Mouse (Mus musculus) MEL (cell line): ENCODE data around the gene Ust. TPM values are rescaled to one million over a fixed set of nuclear protein-coding genes. Genes with fewer than 3 reads are reported as not detected.

Experiments
- DNase-seq: peaks from one replicate; pipeline ENCODE4 v3.0.0; 2011; ENCODE audit warnings: low read depth, low spot score
- H3K27ac ChIP-seq: 2 replicates; pipeline ENCODE4 v1.5.1; 2012; ENCODE audit warnings: low read depth, mild to moderate bottlenecking, control low read depth, low read length, moderate library complexity; ENCODE audit not compliant: control insufficient read depth
- H3K27me3 ChIP-seq, 2 experiments: fragments of 150-350 bp in 1 of 2; sonication (generic) in 1 of 2; 2 replicates each; pipeline ENCODE4 v1.6.1; 2012; ENCODE audit warnings: low read length in 2 of 2, mild to moderate bottlenecking in 2 of 2, improper control_type of control experiment in 1 of 2, moderate library complexity in 1 of 2; ENCODE audit not compliant: insufficient read depth in 2 of 2, control insufficient read depth in 1 of 2
- H3K36me3 ChIP-seq, 2 experiments: 2 replicates each; pipeline ENCODE4 v1.6.1; 2012 to 2014; ENCODE audit warnings: low read length in 2 of 2, improper control_type of control experiment in 1 of 2, inconsistent platforms in 1 of 2, mild to moderate bottlenecking in 1 of 2; ENCODE audit not compliant: insufficient read depth in 2 of 2, control insufficient read depth in 1 of 2
- H3K4me1 ChIP-seq, 2 experiments: fragments of 150-350 bp in 1 of 2; sonication (generic) in 1 of 2; 2 replicates each; pipeline ENCODE4 v1.6.1; 2012; ENCODE audit warnings: low read length in 2 of 2, improper control_type of control experiment in 1 of 2, mild to moderate bottlenecking in 1 of 2; ENCODE audit not compliant: insufficient read depth in 2 of 2, control insufficient read depth in 1 of 2
- H3K4me3 ChIP-seq, 2 experiments: fragments of 150-350 bp in 1 of 2; sonication (generic) in 1 of 2; 2 replicates each; pipeline ENCODE4 v1.5.1; 2012; ENCODE audit warnings: low read depth in 2 of 2, low read length in 2 of 2, mild to moderate bottlenecking in 2 of 2, moderate library complexity in 2 of 2, control low read depth in 1 of 2, improper control_type of control experiment in 1 of 2; ENCODE audit not compliant: control insufficient read depth in 1 of 2, insufficient read depth in 1 of 2
- H3K79me2 ChIP-seq: 2 replicates; pipeline ENCODE4 v1.6.1; 2012; ENCODE audit warnings: mild to moderate bottlenecking, low read length, moderate library complexity; ENCODE audit not compliant: control insufficient read depth, poor library complexity, insufficient read depth
- H3K9ac ChIP-seq: 2 replicates; pipeline ENCODE4 v1.6.1; 2012; ENCODE audit warnings: low read depth, mild to moderate bottlenecking, control low read depth, low read length, moderate library complexity; ENCODE audit not compliant: control insufficient read depth, poor library complexity, severe bottlenecking
- H3K9me3 ChIP-seq: fragments of 150-350 bp; sonication (generic); replicated peaks from 2 replicates; pipeline ENCODE4 v1.6.1; 2012; ENCODE audit warnings: mild to moderate bottlenecking, low read length, improper control_type of control experiment, moderate library complexity; ENCODE audit not compliant: insufficient read depth
- E2F4 ChIP-seq: IDR thresholded peaks from 2 replicates; pipeline ENCODE4 v1.6.1; 2011; ENCODE audit warnings: low read depth, low read length, improper control_type of control experiment, borderline replicate concordance
- EP300 ChIP-seq, 2 experiments: IDR thresholded peaks; 2 replicates each; pipeline ENCODE4 v1.6.1; 2011; ENCODE audit warnings: improper control_type of control experiment in 2 of 2, low read length in 2 of 2, low read depth in 1 of 2, mild to moderate bottlenecking in 1 of 2
- GABPA ChIP-seq: IDR thresholded peaks from 2 replicates; pipeline ENCODE4 v1.6.1; 2012; ENCODE audit warnings: low read depth, mild to moderate bottlenecking, inconsistent platforms, low read length, improper control_type of control experiment, moderate library complexity
- GATA1 ChIP-seq: IDR thresholded peaks from 2 replicates; pipeline ENCODE4 v1.6.1; 2011; ENCODE audit warnings: low read depth, low read length, improper control_type of control experiment
- HCFC1 ChIP-seq: IDR thresholded peaks from 2 replicates; pipeline ENCODE4 v1.6.1; 2012; ENCODE audit warnings: low read depth, mild to moderate bottlenecking, inconsistent platforms, low read length, improper control_type of control experiment, moderate library complexity
- JUND ChIP-seq: IDR thresholded peaks from 2 replicates; pipeline ENCODE4 v1.6.1; 2011; ENCODE audit warnings: low read depth, mild to moderate bottlenecking, improper control_type of control experiment, low read length
- KAT2A ChIP-seq: conservative IDR thresholded peaks from 2 replicates; pipeline ENCODE4 v1.6.1; 2012; ENCODE audit warnings: low read depth, low read length, improper control_type of control experiment, inconsistent platforms
- MAFK ChIP-seq: IDR thresholded peaks from 2 replicates; pipeline ENCODE4 v1.6.1; 2011; ENCODE audit warnings: low read depth, mild to moderate bottlenecking, low read length, improper control_type of control experiment, borderline replicate concordance
- MEF2A ChIP-seq: IDR thresholded peaks from 2 replicates; pipeline ENCODE4 v1.6.1; 2014; ENCODE audit warnings: low read depth, mild to moderate bottlenecking, inconsistent platforms, low read length, improper control_type of control experiment; ENCODE audit not compliant: poor library complexity, insufficient replicate concordance, severe bottlenecking; ENCODE audit errors: extremely low read depth
- MXI1 ChIP-seq: IDR thresholded peaks from 2 replicates; pipeline ENCODE4 v1.6.1; 2011; ENCODE audit warnings: mild to moderate bottlenecking, low read depth, low read length, improper control_type of control experiment
- MYB ChIP-seq: IDR thresholded peaks from 2 replicates; pipeline ENCODE4 v1.6.1; 2011; ENCODE audit warnings: mild to moderate bottlenecking, low read depth, low read length, improper control_type of control experiment
- MYC ChIP-seq: IDR thresholded peaks from 2 replicates; pipeline ENCODE4 v1.6.1; 2011; ENCODE audit warnings: low read depth, mild to moderate bottlenecking, low read length, improper control_type of control experiment, moderate library complexity
- NELFE ChIP-seq: IDR thresholded peaks from 2 replicates; pipeline ENCODE4 v1.6.1; 2011; ENCODE audit warnings: low read depth, low read length, improper control_type of control experiment
- POLR2A ChIP-seq, 2 experiments: IDR thresholded peaks; 2 replicates each; pipeline ENCODE4 v1.6.1; 2011 to 2012; ENCODE audit warnings: low read length in 2 of 2, mild to moderate bottlenecking in 2 of 2, control low read depth in 1 of 2, improper control_type of control experiment in 1 of 2, low read depth in 1 of 2, moderate library complexity in 1 of 2; ENCODE audit not compliant: control insufficient read depth in 1 of 2, insufficient read depth in 1 of 2, poor library complexity in 1 of 2
- POLR2AphosphoS2 ChIP-seq: IDR thresholded peaks from 2 replicates; pipeline ENCODE4 v1.6.1; 2011; ENCODE audit warnings: low read length, improper control_type of control experiment
- SIN3A ChIP-seq: IDR thresholded peaks from 2 replicates; pipeline ENCODE4 v1.6.1; 2012; ENCODE audit warnings: low read length, improper control_type of control experiment, inconsistent platforms
- SMC3 ChIP-seq: IDR thresholded peaks from 2 replicates; pipeline ENCODE4 v1.6.1; 2011; ENCODE audit warnings: low read depth, low read length, improper control_type of control experiment
- TAL1 ChIP-seq: IDR thresholded peaks from 2 replicates; pipeline ENCODE4 v1.6.1; 2012; ENCODE audit warnings: mild to moderate bottlenecking, inconsistent platforms, low read length, moderate library complexity, mixed read lengths
- TBP ChIP-seq: IDR thresholded peaks from 2 replicates; pipeline ENCODE4 v1.8.0; 2011; ENCODE audit warnings: low read depth, low read length, improper control_type of control experiment
- USF1 ChIP-seq: IDR thresholded peaks from 2 replicates; pipeline ENCODE4 v1.6.1; 2014; ENCODE audit warnings: low read depth, mild to moderate bottlenecking, inconsistent platforms, low read length, improper control_type of control experiment, moderate library complexity
- ZKSCAN1 ChIP-seq: IDR thresholded peaks from 2 replicates; pipeline ENCODE4 v1.6.1; 2012; ENCODE audit warnings: low read depth, mild to moderate bottlenecking, inconsistent platforms, low read length, improper control_type of control experiment, moderate library complexity
- ZMIZ1 ChIP-seq: IDR thresholded peaks from 2 replicates; pipeline ENCODE4 v1.6.1; 2012; ENCODE audit warnings: low read depth, mild to moderate bottlenecking, inconsistent platforms, low read length, improper control_type of control experiment, moderate library complexity
- ZNF384 ChIP-seq: IDR thresholded peaks from 2 replicates; pipeline ENCODE4 v1.6.1; 2012; ENCODE audit warnings: low read depth, mild to moderate bottlenecking, inconsistent platforms, low read length, improper control_type of control experiment
- polyA plus RNA-seq, 2 experiments: library from polyadenylated mRNA; stranded (reverse) in 1 of 2; unstranded in 1 of 2; fragments of >175 nt in 1 of 2; fragments of >200 nt in 1 of 2; gene quantifications; 2 replicates each; pipeline versions ENCODE4 v1.2.1 to v1.2.4; 2012; ENCODE audit warnings: low replicate concordance in 2 of 2, low read depth in 1 of 2; ENCODE audit not compliant: insufficient read length in 2 of 2, insufficient read depth in 1 of 2, missing spikeins in 1 of 2
- total RNA-seq: library from RNA; depleted of rRNA; stranded (reverse); fragments of 300-350 nt; gene quantifications from 2 replicates; pipeline ENCODE4 v1.2.3, GENCODE M21; 2012

Gene Ust
- total and polyA plus RNA-seq, 3 experiments = not detected

DNA sequence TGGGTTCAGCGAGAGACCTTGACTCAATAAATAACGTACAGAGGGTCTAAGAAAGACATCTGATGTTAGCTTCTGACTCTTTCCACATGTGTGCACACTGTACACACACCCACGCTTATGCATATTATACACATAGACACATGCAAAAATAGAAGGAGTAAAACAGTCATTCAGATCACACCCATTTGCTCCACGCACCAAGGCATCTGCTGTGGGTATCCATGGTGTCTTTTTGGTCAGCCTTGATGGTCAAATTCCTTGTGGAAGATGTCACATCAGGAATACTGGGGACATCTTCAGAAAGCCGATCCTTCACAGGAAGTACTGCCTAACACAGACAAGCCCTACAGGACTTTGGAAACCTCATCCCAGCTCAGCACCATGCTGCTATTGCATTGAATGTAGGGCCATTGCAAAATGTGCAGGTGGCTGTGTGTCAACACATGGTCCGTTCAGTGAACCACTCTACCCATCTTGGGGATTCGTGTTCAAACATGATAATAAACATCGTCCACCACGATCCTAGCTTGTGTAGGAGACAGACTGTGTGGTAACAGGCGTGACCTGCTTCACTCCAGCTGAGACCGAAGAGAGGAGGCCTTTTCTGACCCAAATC lies 305.9 kb downstream of the Ust start:
- no peak for TF ChIP-seq USF1
- no peak for TF ChIP-seq TAL1
- no peak for TF ChIP-seq GATA1
- TF ChIP-seq SMC3 = no peak
- TF ChIP-seq ZKSCAN1 = no peak
- TF ChIP-seq MAFK = no peak
- TF ChIP-seq TBP = no peak
- no peak for TF ChIP-seq GABPA
- TF ChIP-seq MYB = no peak
- TF ChIP-seq E2F4 = no peak
- no peak for TF ChIP-seq KAT2A
- TF ChIP-seq MXI1 = no peak
- TF ChIP-seq SIN3A = no peak
- no peak for TF ChIP-seq JUND
- TF ChIP-seq NELFE = no peak
- TF ChIP-seq EP300 (IDR thresholded peaks at IDR 0.05; ENCODE audit: low read depth in 1 of 2, low read length in 2 of 2) = no peak
- TF ChIP-seq, all 39 proteins: peak for 0
- no peak overlapping the region for H3K4me3 ChIP-seq
- H3K79me2 ChIP-seq = no peaks in the 10 kb centered on the region
- no peaks in the 10 kb centered on the region for H3K4me1 ChIP-seq
- no peaks in the 10 kb centered on the region for H3K9me3 ChIP-seq
- H3K36me3 ChIP-seq = no peaks in the 10 kb centered on the region
- no peak overlapping the region for H3K27ac ChIP-seq
- no peak overlapping the region for H3K9ac ChIP-seq
- DNase-seq = no peak
- no peaks in the 10 kb centered on the region; a peak in 1 of 4 replicates for H3K27me3 ChIP-seq

DNA sequence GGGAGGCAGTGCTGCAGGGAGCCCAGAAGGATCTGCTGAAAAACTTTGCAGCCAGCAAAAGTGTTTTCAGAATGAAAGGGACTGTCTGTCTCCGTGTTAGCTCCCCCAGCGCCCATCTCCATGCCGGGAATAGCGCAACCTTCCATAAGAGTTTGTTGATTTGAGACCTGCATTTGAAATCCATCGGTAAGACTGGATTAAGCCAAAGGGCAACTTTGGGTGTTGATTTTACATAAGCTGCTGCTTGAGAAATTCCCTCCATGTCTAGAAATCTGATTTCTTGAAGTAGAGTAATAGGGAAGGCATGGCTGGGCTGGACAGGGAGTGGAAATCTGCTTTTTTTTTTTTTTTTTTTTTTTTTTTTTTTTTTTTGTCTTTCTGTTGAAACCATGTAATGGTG lies 306.9 kb downstream of the Ust start:
- H3K36me3 ChIP-seq = no peaks in the 10 kb centered on the region
- no peaks in the 10 kb centered on the region for H3K79me2 ChIP-seq
- H3K9me3 ChIP-seq = no peaks in the 10 kb centered on the region
- H3K27ac ChIP-seq = no peak overlapping the region
- H3K4me3 ChIP-seq = no peak overlapping the region
- H3K9ac ChIP-seq = no peak overlapping the region
- H3K27me3 ChIP-seq = no peaks in the 10 kb centered on the region
- no peak for DNase-seq
- TF ChIP-seq POLR2A (IDR thresholded peaks at IDR 0.05; ENCODE audit: control insufficient read depth in 1 of 2, insufficient read depth in 1 of 2, low read depth in 1 of 2, low read length in 2 of 2, poor library complexity in 1 of 2) (no peak), HCFC1 (no peak), MEF2A (no peak), ZMIZ1 (no peak), MYC (no peak), E2F4 (no peak), NELFE (no peak), MYB (no peak), POLR2AphosphoS2 (no peak), ZNF384 (no peak)
- H3K4me1 ChIP-seq = no peaks in the 10 kb centered on the region
